8 mouse cellular contexts compared by ENCODE assay signal in genomic region chr19:42085690-42086089, GRCm38 (mm10). TPM values are rescaled to one million over a fixed set of nuclear protein-coding genes. Genes with fewer than 3 reads are reported as not detected.
DNase-seq lines count a peak whose midpoint lies in the region; ATAC-seq and TF ChIP-seq lines count a peak whose summit lies in the region.

No protein-coding gene starts in this region.

- H3K9ac ChIP-seq in lung, postnatal 0 days (replicated peaks; ENCODE audit: low read depth) = peak overlapping the region; percentile 29; the same call in 1 of the 2 replicates
- peak overlapping the region; percentile 66 for H3K9ac ChIP-seq in liver, embryonic 12.5 days
- peak overlapping the region; percentile 59 for H3K9ac ChIP-seq in stomach, postnatal 0 days (ENCODE audit: low read length)

- DNase-seq in cerebellum, adult 2 months = no peak
- DNase-seq in cerebellum, postnatal 10 days = no peak
- no peak for DNase-seq in lung, postnatal 0 days (ENCODE audit: low spot score)
- DNase-seq in lung, adult 18-20 months = no peak
- DNase-seq in stomach, postnatal 0 days (ENCODE audit: low spot score) = no peak
- no peak for DNase-seq in spleen, postnatal 4 days (ENCODE audit: low spot score in 2 of 2)
- no peak for DNase-seq in thymus, postnatal 0 days (ENCODE audit: low spot score)

- no peak for TF ChIP-seq POLR2A in cerebellum, adult 2 months (IDR thresholded peaks at IDR 0.05; ENCODE audit: borderline replicate concordance, insufficient read depth, low read length)

- H3K9me3 ChIP-seq in lung, postnatal 0 days (ENCODE audit: low read length) = no peaks in the 10 kb centered on the region
- no peaks in the 10 kb centered on the region for H3K9me3 ChIP-seq in liver, embryonic 12.5 days (replicated peaks)
- H3K9me3 ChIP-seq in stomach, postnatal 0 days (ENCODE audit: control insufficient read depth, low read length) = no peaks in the 10 kb centered on the region

- peak overlapping the region; percentile 98 for H3K4me3 ChIP-seq in cerebellum, adult 2 months (replicated peaks; ENCODE audit: insufficient read depth, low read depth, low read length)
- peak overlapping the region; percentile 39 for H3K4me3 ChIP-seq in lung, postnatal 0 days (ENCODE audit: low read depth, low read length)
- peak overlapping the region; percentile 70 for H3K4me3 ChIP-seq in liver, embryonic 12.5 days
- H3K4me3 ChIP-seq in stomach, postnatal 0 days (ENCODE audit: low read depth, low read length) = peak overlapping the region; percentile 49

- H3K4me1 ChIP-seq in cerebellum, adult 2 months (ENCODE audit: control insufficient read depth, insufficient read depth, low read length) = 0 out of 2 replicates have a peak, but pooled peaks cover 4% of the 10 kb centered on the region
- peaks cover 14% of the 10 kb centered on the region; the same call in 1 of the 2 replicates for H3K4me1 ChIP-seq in lung, postnatal 0 days (ENCODE audit: insufficient read depth, low read depth, low read length)
- peaks cover 32% of the 10 kb centered on the region for H3K4me1 ChIP-seq in liver, embryonic 12.5 days
- peaks cover 3% of the 10 kb centered on the region; the same call in 1 of the 2 replicates for H3K4me1 ChIP-seq in stomach, postnatal 0 days (replicated peaks; ENCODE audit: control insufficient read depth, insufficient read depth)

- TF ChIP-seq EP300 in lung, postnatal 0 days (IDR thresholded peaks at IDR 0.05) = no peak
- no peak for TF ChIP-seq EP300 in stomach, postnatal 0 days (optimal IDR thresholded peaks at IDR 0.05)

- TF ChIP-seq CTCF in cerebellum, adult 2 months (IDR thresholded peaks at IDR 0.05; ENCODE audit: borderline replicate concordance, insufficient read depth, low read depth, low read length) = no peak
- TF ChIP-seq CTCF in lung, postnatal 0 days (IDR thresholded peaks at IDR 0.05) = no peak
- no peak for TF ChIP-seq CTCF in stomach, postnatal 0 days (IDR thresholded peaks at IDR 0.05; ENCODE audit: low read depth)

- H3K36me3 ChIP-seq in lung, postnatal 0 days (ENCODE audit: insufficient read depth, low read length) = no peaks in the 10 kb centered on the region
- no peaks in the 10 kb centered on the region for H3K36me3 ChIP-seq in liver, embryonic 12.5 days
- H3K36me3 ChIP-seq in stomach, postnatal 0 days (ENCODE audit: control insufficient read depth, insufficient read depth, low read length) = no peaks in the 10 kb centered on the region

- WGBS in cerebellum, adult 2 months = 4% methylated on average over 10 of the region's 10 CpGs
- 6% methylated on average over 10 of the region's 10 CpGs for WGBS in lung, postnatal 0 days
- 16% methylated on average over 10 of the region's 10 CpGs for WGBS in liver, embryonic 12.5 days (ENCODE audit: insufficient replicate concordance)
- 8% methylated on average over 10 of the region's 10 CpGs for WGBS in stomach, postnatal 0 days

- H3K27me3 ChIP-seq in cerebellum, adult 2 months (ENCODE audit: control insufficient read depth, insufficient read depth, low read length) = no peaks in the 10 kb centered on the region
- H3K27me3 ChIP-seq in lung, postnatal 0 days (replicated peaks; ENCODE audit: insufficient read depth, low read length) = no peaks in the 10 kb centered on the region
- H3K27me3 ChIP-seq in liver, embryonic 12.5 days (replicated peaks) = no peaks in the 10 kb centered on the region
- no peaks in the 10 kb centered on the region for H3K27me3 ChIP-seq in stomach, postnatal 0 days (ENCODE audit: control insufficient read depth, insufficient read depth, low read length)

- H3K27ac ChIP-seq in cerebellum, adult 2 months (ENCODE audit: insufficient read depth, low read length) = peak overlapping the region; percentile 13; the same call in 1 of the 2 replicates
- H3K27ac ChIP-seq in lung, postnatal 0 days (ENCODE audit: low read length) = no peak overlapping the region
- H3K27ac ChIP-seq in liver, embryonic 12.5 days = no peak overlapping the region
- H3K27ac ChIP-seq in stomach, postnatal 0 days (replicated peaks) = no peak overlapping the region

- H3K4me2 ChIP-seq in lung, postnatal 0 days (replicated peaks; ENCODE audit: low read depth, low read length) = peak overlapping the region; percentile 68
- H3K4me2 ChIP-seq in liver, embryonic 12.5 days = peak overlapping the region; percentile 91
- peak overlapping the region; percentile 82 for H3K4me2 ChIP-seq in stomach, postnatal 0 days (replicated peaks; ENCODE audit: low read depth)

- no peak for ATAC-seq in lung, postnatal 0 days
- no peak for ATAC-seq in liver, embryonic 12.5 days
- ATAC-seq in stomach, postnatal 0 days (ENCODE audit: low FRiP score, low TSS enrichment) = no peak

RNA-seq across cellular contexts. Expression of gene Morn4, which starts 0.5 kb away (rescaled TPM):
- polyA plus RNA-seq in cerebellum, adult 2 months (2012; rRNA removed) = 43.4 and 44.6 TPM in 2 replicates
- 5.5 and 5.8 TPM in 2 replicates for polyA plus RNA-seq in lung, postnatal 0 days (2015; fragmentation: Nextera tagmentation; extraction: Ambion mirVana)
- 4.4 and 4.6 TPM in 2 replicates for polyA plus RNA-seq in liver, embryonic 12.5 days (2016; fragmentation: Nextera tagmentation; extraction: Ambion mirVana)
- polyA plus RNA-seq in stomach, postnatal 0 days (2015; fragmentation: Nextera tagmentation; extraction: Ambion mirVana) = 7.3 and 8.2 TPM in 2 replicates
- polyA plus RNA-seq in thymus, postnatal 0 days (2015; fragmentation: Nextera tagmentation; extraction: Ambion mirVana) = 1.8 and 2.2 TPM in 2 replicates

RNA-seq across cellular contexts. Expression of gene Pi4k2a, which starts 4.6 kb away (rescaled TPM):
- polyA plus RNA-seq in cerebellum, adult 2 months (2012; rRNA removed) = 78.6 and 81.0 TPM in 2 replicates
- polyA plus RNA-seq in lung, postnatal 0 days (2015; fragmentation: Nextera tagmentation; extraction: Ambion mirVana) = 24.2 and 24.6 TPM in 2 replicates
- polyA plus RNA-seq in liver, embryonic 12.5 days (2016; fragmentation: Nextera tagmentation; extraction: Ambion mirVana) = 17.3 and 18.7 TPM in 2 replicates
- polyA plus RNA-seq in stomach, postnatal 0 days (2015; fragmentation: Nextera tagmentation; extraction: Ambion mirVana) = 20.8 and 21.6 TPM in 2 replicates
- polyA plus RNA-seq in thymus, postnatal 0 days (2015; fragmentation: Nextera tagmentation; extraction: Ambion mirVana) = 20.1 and 23.3 TPM in 2 replicates

RNA-seq across cellular contexts. Expression of gene 4933411K16Rik, which starts 33.6 kb away (rescaled TPM):
- 0.32 and 0.41 TPM in 2 replicates for polyA plus RNA-seq in cerebellum, adult 2 months (2012; rRNA removed)
- 0.10 and 0.14 TPM in 2 replicates for polyA plus RNA-seq in lung, postnatal 0 days (2015; fragmentation: Nextera tagmentation; extraction: Ambion mirVana)
- 0.08 TPM in 1 of 2 replicates, not detected in the other for polyA plus RNA-seq in liver, embryonic 12.5 days (2016; fragmentation: Nextera tagmentation; extraction: Ambion mirVana)
- not detected in 2 replicates for polyA plus RNA-seq in stomach, postnatal 0 days (2015; fragmentation: Nextera tagmentation; extraction: Ambion mirVana)
- polyA plus RNA-seq in thymus, postnatal 0 days (2015; fragmentation: Nextera tagmentation; extraction: Ambion mirVana) = not detected in 2 replicates

RNA-seq across cellular contexts. Expression of gene Hoga1, which starts 40.3 kb away (rescaled TPM):
- 2.2 and 2.4 TPM in 2 replicates for polyA plus RNA-seq in cerebellum, adult 2 months (2012; rRNA removed)
- polyA plus RNA-seq in lung, postnatal 0 days (2015; fragmentation: Nextera tagmentation; extraction: Ambion mirVana) = 4.9 and 6.4 TPM in 2 replicates
- 11.6 and 11.9 TPM in 2 replicates for polyA plus RNA-seq in liver, embryonic 12.5 days (2016; fragmentation: Nextera tagmentation; extraction: Ambion mirVana)
- polyA plus RNA-seq in stomach, postnatal 0 days (2015; fragmentation: Nextera tagmentation; extraction: Ambion mirVana) = 1.6 and 1.8 TPM in 2 replicates
- 0.77 and 1.4 TPM in 2 replicates for polyA plus RNA-seq in thymus, postnatal 0 days (2015; fragmentation: Nextera tagmentation; extraction: Ambion mirVana)

RNA-seq across cellular contexts. Expression of gene Avpi1, which starts 43.2 kb away (rescaled TPM):
- 26.9 and 28.8 TPM in 2 replicates for polyA plus RNA-seq in cerebellum, adult 2 months (2012; rRNA removed)
- polyA plus RNA-seq in lung, postnatal 0 days (2015; fragmentation: Nextera tagmentation; extraction: Ambion mirVana) = 114 and 135 TPM in 2 replicates
- 14.7 and 14.9 TPM in 2 replicates for polyA plus RNA-seq in liver, embryonic 12.5 days (2016; fragmentation: Nextera tagmentation; extraction: Ambion mirVana)
- 108 and 117 TPM in 2 replicates for polyA plus RNA-seq in stomach, postnatal 0 days (2015; fragmentation: Nextera tagmentation; extraction: Ambion mirVana)
- polyA plus RNA-seq in thymus, postnatal 0 days (2015; fragmentation: Nextera tagmentation; extraction: Ambion mirVana) = 20.6 and 21.3 TPM in 2 replicates

Comparison
In these comparisons a context has a peak if more than half of its experiments do, and no peak if none do; other contexts are left out.
1. H3K4me3 ChIP-seq: peak in every context shown above with its lines; median percentile 98 in cerebellum, adult 2 months; 70 in liver, embryonic 12.5 days; 49 in stomach, postnatal 0 days; 39 in lung, postnatal 0 days.